Mouse (Mus musculus) embryonic facial prominence, embryonic 13.5 days (tissue): ENCODE data around the gene Klf5. TPM values are rescaled to one million over a fixed set of nuclear protein-coding genes. Genes with fewer than 3 reads are reported as not detected.

ENCODE experiments used
- ATAC-seq: fragments of 200-750 bp; cut with Nextera tagmentation; 2 replicates; pipeline ENCODE4 v1.8.0; 2017; ENCODE audit warnings: low read depth; ENCODE audit not compliant: insufficient number of reproducible peaks, insufficient read depth, low FRiP score, low TSS enrichment
- H3K27ac ChIP-seq: fragments of 300-500 bp; sonication (generic); 2 replicates; pipeline ENCODE4 v1.5.1; 2015; ENCODE audit warnings: moderate library complexity, mild to moderate bottlenecking, inconsistent platforms
- H3K27me3 ChIP-seq: fragments of 300-500 bp; sonication (generic); 2 replicates; pipeline ENCODE4 v1.6.1; 2015; ENCODE audit warnings: mild to moderate bottlenecking, inconsistent platforms
- H3K36me3 ChIP-seq: fragments of 300-500 bp; sonication (generic); 2 replicates; pipeline ENCODE4 v1.6.1; 2015; ENCODE audit warnings: mild to moderate bottlenecking, inconsistent platforms
- H3K4me1 ChIP-seq: fragments of 300-500 bp; sonication (generic); 2 replicates; pipeline ENCODE4 v1.6.1; 2015; ENCODE audit warnings: inconsistent platforms
- H3K4me2 ChIP-seq: fragments of 300-500 bp; sonication (generic); 2 replicates; pipeline ENCODE4 v1.6.1; 2015; ENCODE audit warnings: moderate library complexity, mild to moderate bottlenecking, inconsistent platforms
- H3K4me3 ChIP-seq: fragments of 300-500 bp; sonication (generic); 2 replicates; pipeline ENCODE4 v1.5.1; 2015; ENCODE audit warnings: mild to moderate bottlenecking, inconsistent platforms
- H3K9ac ChIP-seq: fragments of 300-500 bp; sonication (generic); 2 replicates; pipeline ENCODE4 v1.6.1; 2015; ENCODE audit warnings: mild to moderate bottlenecking, inconsistent platforms
- H3K9me3 ChIP-seq: fragments of 300-500 bp; sonication (generic); 2 replicates; pipeline ENCODE4 v1.6.1; 2016; ENCODE audit warnings: inconsistent platforms
- whole genome bisulfite sequencing: fragments of 180-500 bp; shearing (Covaris S2); methylation state at CpG from one replicate; pipeline ENCODE4 v1.1.7; 2015; ENCODE audit warnings: mixed read lengths; 5-methylcytosine and 5-hydroxymethylcytosine counted together
- polyA plus RNA-seq: library from polyadenylated mRNA; unstranded; fragments of >200 nt; fragmentation: Nextera tagmentation; extraction: Ambion mirVana; gene quantifications from 2 replicates; pipeline ENCODE4 v1.2.1, GENCODE M21; 2015

Klf5 gene
- 26.7 and 30.2 TPM in 2 replicates for polyA plus RNA-seq

GRCm38 (mm10) chr14:99298385-99299021 lies at the start of gene Klf5:
Gene Klf5, plus strand, starts transcription at chr14:99298691.
- H3K27ac ChIP-seq: peak within 1 kb of the TSS; percentile 62

GRCm38 (mm10) chr14:99262026-99262425 lies 36.5 kb upstream of the Klf5 start:
- Histone ChIP-seq H3K27me3 (no peaks in the 10 kb centered on the region), H3K27ac (no peak overlapping the region), H3K4me1 (no peaks in the 10 kb centered on the region), H3K4me2 (no peak overlapping the region), H3K9me3 (no peaks in the 10 kb centered on the region), H3K36me3 (peaks cover 1% of the 10 kb centered on the region; the same call in 1 of the 2 replicates), H3K4me3 (no peak overlapping the region), H3K9ac (no peak overlapping the region)
- ATAC-seq: no peak
- WGBS: 94% methylated on average over 12 of the region's 12 CpGs

More at GRCm38 (mm10) chr14:99298385-99299021, at the start of gene Klf5:
- Histone ChIP-seq H3K9me3 (no peaks in the 10 kb centered on the region), H3K4me1 (0 out of 2 replicates have a peak, but pooled peaks cover 7% of the 10 kb centered on the region), H3K27me3 (peaks cover 23% of the 10 kb centered on the region), H3K4me3 (peak within 1 kb of the TSS; percentile 67), H3K4me2 (peak within 1 kb of the TSS; percentile 94), H3K9ac (peak within 1 kb of the TSS; percentile 82), H3K36me3 (peaks cover 5% of the 10 kb centered on the region)
- peak; percentile 97 for ATAC-seq
- WGBS: under 1% methylated on average over 63 of the region's 67 CpGs

GRCm38 (mm10) chr14:99263816-99264215 lies 34.7 kb upstream of the Klf5 start:
- no peak overlapping the region for H3K27ac ChIP-seq
- H3K4me1 ChIP-seq: no peaks in the 10 kb centered on the region
- H3K36me3 ChIP-seq: no peaks in the 10 kb centered on the region
- 94% methylated on average over 6 of the region's 6 CpGs for WGBS
- H3K9ac ChIP-seq: no peak overlapping the region
- ATAC-seq: no peak
- H3K4me2 ChIP-seq: no peak overlapping the region
- H3K9me3 ChIP-seq: no peaks in the 10 kb centered on the region
- H3K27me3 ChIP-seq: no peaks in the 10 kb centered on the region
- no peak overlapping the region for H3K4me3 ChIP-seq

GRCm38 (mm10) chr14:99265791-99266190 lies 32.7 kb upstream of the Klf5 start:
- Histone ChIP-seq H3K36me3 (no peaks in the 10 kb centered on the region), H3K27me3 (no peaks in the 10 kb centered on the region), H3K4me2 (no peak overlapping the region), H3K9me3 (no peaks in the 10 kb centered on the region), H3K27ac (no peak overlapping the region), H3K4me3 (no peak overlapping the region), H3K4me1 (no peaks in the 10 kb centered on the region), H3K9ac (no peak overlapping the region)
- 95% methylated on average over 14 of the region's 14 CpGs for WGBS
- ATAC-seq: no peak

- no peak for ATAC-seq
- H3K4me2 ChIP-seq: no peak overlapping the region
- no peaks in the 10 kb centered on the region for H3K27me3 ChIP-seq
- no peak overlapping the region for H3K27ac ChIP-seq
- WGBS: 66% methylated on average over 5 of the region's 5 CpGs
- H3K4me3 ChIP-seq: no peak overlapping the region
- no peaks in the 10 kb centered on the region for H3K9me3 ChIP-seq
- no peak overlapping the region for H3K9ac ChIP-seq
- H3K4me1 ChIP-seq: no peaks in the 10 kb centered on the region
- no peaks in the 10 kb centered on the region for H3K36me3 ChIP-seq
Observed at GRCm38 (mm10) chr14:99266749-99267148, 31.7 kb upstream of the Klf5 start.

GRCm38 (mm10) chr14:99274056-99274455 lies 24.4 kb upstream of the Klf5 start:
- WGBS: 76% methylated on average over 2 of the region's 2 CpGs
- no peak overlapping the region for H3K27ac ChIP-seq
- no peaks in the 10 kb centered on the region for H3K9me3 ChIP-seq
- H3K4me1 ChIP-seq: no peaks in the 10 kb centered on the region
- H3K27me3 ChIP-seq: no peaks in the 10 kb centered on the region
- no peaks in the 10 kb centered on the region for H3K36me3 ChIP-seq
- no peak overlapping the region for H3K4me2 ChIP-seq
- ATAC-seq: no peak
- H3K9ac ChIP-seq: no peak overlapping the region
- H3K4me3 ChIP-seq: no peak overlapping the region

GRCm38 (mm10) chr14:99275827-99276226 lies 22.7 kb upstream of the Klf5 start:
- H3K36me3 ChIP-seq: no peaks in the 10 kb centered on the region
- ATAC-seq: no peak
- WGBS: 54% methylated on average over 4 of the region's 4 CpGs

GRCm38 (mm10) chr14:99278312-99278711 lies 20.2 kb upstream of the Klf5 start:
- Histone ChIP-seq H3K9me3 (no peaks in the 10 kb centered on the region), H3K27me3 (no peaks in the 10 kb centered on the region), H3K4me3 (no peak overlapping the region), H3K36me3 (no peaks in the 10 kb centered on the region), H3K9ac (no peak overlapping the region), H3K27ac (no peak overlapping the region), H3K4me2 (no peak overlapping the region), H3K4me1 (no peaks in the 10 kb centered on the region)
- ATAC-seq: no peak
- WGBS: 28% methylated on average over 9 of the region's 9 CpGs

More at GRCm38 (mm10) chr14:99275827-99276226, 22.7 kb upstream of the Klf5 start:
- Histone ChIP-seq H3K4me2 (no peak overlapping the region), H3K27ac (no peak overlapping the region), H3K9ac (no peak overlapping the region), H3K4me3 (no peak overlapping the region), H3K4me1 (no peaks in the 10 kb centered on the region), H3K27me3 (no peaks in the 10 kb centered on the region), H3K9me3 (no peaks in the 10 kb centered on the region)

GRCm38 (mm10) chr14:99278763-99279486 lies 19.6 kb upstream of the Klf5 start:
- ATAC-seq: no peak
- H3K36me3 ChIP-seq: no peaks in the 10 kb centered on the region

GRCm38 (mm10) chr14:99280399-99280798 lies 18.1 kb upstream of the Klf5 start:
- no peaks in the 10 kb centered on the region for H3K36me3 ChIP-seq
- WGBS: 86% methylated on average over 5 of the region's 5 CpGs
- no peak overlapping the region for H3K9ac ChIP-seq
- no peak overlapping the region for H3K27ac ChIP-seq
- no peaks in the 10 kb centered on the region for H3K9me3 ChIP-seq
- no peak overlapping the region for H3K4me3 ChIP-seq
- no peak for ATAC-seq
- H3K4me1 ChIP-seq: no peaks in the 10 kb centered on the region
- H3K4me2 ChIP-seq: no peak overlapping the region
- no peaks in the 10 kb centered on the region for H3K27me3 ChIP-seq

More at GRCm38 (mm10) chr14:99278763-99279486, 19.6 kb upstream of the Klf5 start:
- WGBS: 62% methylated on average over 12 of the region's 12 CpGs
- Histone ChIP-seq H3K9ac (no peak overlapping the region), H3K27ac (no peak overlapping the region), H3K27me3 (no peaks in the 10 kb centered on the region), H3K4me3 (no peak overlapping the region), H3K4me2 (no peak overlapping the region), H3K9me3 (no peaks in the 10 kb centered on the region), H3K4me1 (no peaks in the 10 kb centered on the region)

GRCm38 (mm10) chr14:99280825-99281433 lies 17.6 kb upstream of the Klf5 start:
- Histone ChIP-seq H3K27ac (no peak overlapping the region), H3K9me3 (no peaks in the 10 kb centered on the region), H3K9ac (no peak overlapping the region), H3K36me3 (no peaks in the 10 kb centered on the region), H3K4me3 (no peak overlapping the region), H3K4me1 (no peaks in the 10 kb centered on the region), H3K4me2 (no peak overlapping the region), H3K27me3 (no peaks in the 10 kb centered on the region)
- no peak for ATAC-seq
- WGBS: 85% methylated on average over 5 of the region's 5 CpGs
